Mouse (Mus musculus): ENCODE data around the gene Lrp8.
A peak's percentile ranks its signal among the peaks of the same experiment; 100 is the strongest.

Gene Lrp8

DNA sequence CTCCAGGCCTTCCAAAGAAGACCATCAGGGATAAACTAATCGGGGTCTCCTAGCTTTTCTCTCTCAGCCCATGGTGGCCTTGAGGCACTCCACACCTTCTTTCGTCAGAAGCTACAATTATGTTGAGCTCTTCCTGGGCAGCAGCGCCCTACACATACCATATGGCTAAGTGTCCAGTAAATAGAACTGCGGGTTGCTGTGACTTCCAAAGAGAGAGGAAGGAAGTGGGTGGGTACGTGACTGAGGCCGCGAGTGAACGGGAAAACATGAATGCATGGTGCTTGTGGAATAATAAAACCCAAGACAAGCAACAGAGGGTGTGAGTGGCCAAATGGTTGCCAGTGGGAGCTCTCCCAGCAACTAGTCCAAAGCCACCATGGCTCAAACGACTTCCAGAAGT lies 47.6 kb downstream of the Lrp8 start:
- DNase-seq = no peak

DNA sequence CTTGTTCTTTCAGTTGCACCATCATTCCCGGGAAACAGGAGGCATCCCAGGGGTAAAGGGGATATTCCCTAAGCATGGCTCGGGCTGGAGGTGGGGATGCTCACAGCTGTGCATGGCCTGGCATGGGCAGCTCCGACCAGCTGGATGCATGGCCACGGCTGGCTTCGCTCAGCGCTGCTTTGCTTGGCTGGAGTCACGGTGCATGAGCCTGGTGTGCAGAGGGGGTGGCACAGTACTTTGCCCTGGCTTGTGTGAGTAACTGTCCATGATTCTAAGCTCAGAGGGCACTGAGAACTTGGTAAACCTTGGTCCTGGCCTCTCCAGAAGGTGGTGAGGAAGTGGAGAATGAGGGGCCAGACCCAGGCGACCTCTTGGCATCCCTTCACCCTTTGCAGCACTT lies 48.0 kb downstream of the Lrp8 start:
- DNase-seq = no peak

DNA sequence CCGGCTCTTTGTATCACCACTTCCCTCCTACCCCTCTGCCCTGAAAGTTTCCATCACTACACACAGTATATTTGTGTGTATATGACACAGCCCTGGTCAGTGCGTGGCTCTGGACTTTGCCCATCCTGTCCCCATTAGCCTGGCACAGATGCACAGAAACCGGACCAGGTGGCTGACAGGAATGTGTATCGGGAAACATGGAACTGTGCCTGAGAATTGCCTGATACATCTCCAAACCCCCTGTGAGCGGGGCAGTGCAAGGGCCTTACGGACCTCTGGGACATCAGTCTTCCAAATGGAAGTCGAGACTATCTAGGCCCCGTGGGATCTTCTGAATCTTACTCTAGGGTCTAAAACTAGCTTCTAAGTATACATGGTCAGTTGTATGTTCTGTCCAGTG lies 51.3 kb downstream of the Lrp8 start:
- no peak for DNase-seq

DNA sequence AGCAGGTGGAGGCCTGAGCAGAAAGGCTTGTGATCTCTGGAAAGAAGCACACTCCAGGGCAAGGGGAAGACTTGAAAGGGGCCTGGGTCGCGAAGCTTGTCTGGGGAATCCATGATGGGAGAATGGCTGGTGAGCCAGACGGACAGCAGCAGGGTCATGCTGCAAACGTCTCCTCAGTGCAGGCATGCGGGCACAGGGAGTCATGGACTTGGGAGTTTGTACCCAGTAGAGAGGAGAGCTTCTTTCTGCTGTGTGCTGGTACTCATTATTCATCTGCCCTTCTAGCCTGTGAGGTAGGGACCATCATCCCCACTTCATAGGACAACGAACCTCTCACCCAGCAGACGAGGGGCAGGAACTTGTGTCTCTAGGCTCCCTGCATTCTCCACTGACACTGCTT lies 51.8 kb downstream of the Lrp8 start:
- DNase-seq = no peak

DNA sequence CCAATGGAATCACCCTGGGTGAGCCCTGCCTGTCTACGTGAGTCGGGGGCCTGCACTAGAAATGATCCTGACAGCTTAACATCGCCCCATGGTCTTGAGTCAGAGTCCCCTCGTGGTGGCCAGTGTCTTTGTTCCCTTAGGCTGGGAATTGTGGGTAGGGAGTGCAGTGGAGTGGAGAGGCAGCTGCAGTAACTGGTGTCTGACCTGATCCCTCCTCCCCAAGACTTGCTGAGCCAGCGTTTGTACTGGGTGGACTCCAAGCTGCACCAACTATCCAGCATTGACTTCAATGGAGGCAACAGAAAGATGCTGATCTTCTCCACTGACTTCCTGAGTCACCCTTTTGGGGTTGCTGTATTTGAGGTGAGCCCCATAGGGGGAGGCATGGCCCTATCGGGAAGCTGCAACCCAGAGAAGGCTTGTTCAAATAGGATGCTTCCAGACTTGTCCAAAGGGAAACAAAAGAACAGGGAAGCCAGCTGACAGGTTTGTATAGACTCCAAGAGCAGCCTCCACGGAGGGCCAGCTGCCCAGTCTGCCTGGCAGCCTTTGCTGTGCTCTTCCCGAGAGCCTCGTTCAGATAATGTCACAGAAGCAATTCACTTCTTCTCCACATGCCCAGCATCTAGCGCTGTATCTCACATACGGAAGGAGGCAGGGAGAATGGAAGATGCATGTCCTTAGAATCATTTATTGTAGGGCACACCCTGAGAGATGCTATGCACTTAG lies 55.1 kb downstream of the Lrp8 start:
- DNase-seq = no peak

DNA sequence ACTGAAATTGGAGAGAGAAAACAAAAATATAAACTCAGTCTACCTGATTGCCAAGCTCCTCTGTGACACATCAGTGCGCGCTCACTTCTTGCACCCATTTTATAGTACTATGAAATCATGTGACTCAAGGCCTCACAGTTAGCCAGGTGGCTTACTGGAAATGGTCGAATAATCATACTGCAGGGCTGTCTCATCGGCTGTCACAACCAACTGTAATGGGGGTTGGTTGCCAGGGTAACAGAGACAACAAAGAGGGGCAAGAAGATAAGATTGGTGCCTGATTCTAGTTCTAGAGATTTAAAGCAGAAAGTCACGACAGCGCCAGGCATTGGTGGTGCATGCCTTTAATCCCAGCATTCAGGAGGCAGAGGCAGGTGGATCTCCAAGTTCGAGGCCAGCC lies 56.9 kb downstream of the Lrp8 start:
- DNase-seq = no peak

DNA sequence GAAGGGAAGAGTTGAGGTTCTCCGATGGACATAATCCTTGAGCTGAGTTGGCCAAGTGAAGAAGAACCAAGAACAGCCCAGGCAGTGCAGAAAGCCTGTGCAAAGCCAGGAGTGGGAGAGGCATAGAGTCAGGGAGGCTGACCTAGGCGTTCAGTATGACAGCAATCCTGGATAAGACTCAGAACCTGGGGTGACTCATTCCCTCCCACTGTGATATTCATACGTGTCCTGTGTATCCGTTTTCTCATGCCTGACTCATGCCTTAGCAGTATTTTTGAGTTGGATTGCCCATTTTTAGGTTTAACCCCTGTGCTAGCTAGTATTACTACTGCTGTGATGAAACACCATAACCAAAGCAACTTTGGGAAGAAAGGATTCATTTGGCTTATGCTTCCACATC lies 62.8 kb downstream of the Lrp8 start:
- no peak for DNase-seq

DNA sequence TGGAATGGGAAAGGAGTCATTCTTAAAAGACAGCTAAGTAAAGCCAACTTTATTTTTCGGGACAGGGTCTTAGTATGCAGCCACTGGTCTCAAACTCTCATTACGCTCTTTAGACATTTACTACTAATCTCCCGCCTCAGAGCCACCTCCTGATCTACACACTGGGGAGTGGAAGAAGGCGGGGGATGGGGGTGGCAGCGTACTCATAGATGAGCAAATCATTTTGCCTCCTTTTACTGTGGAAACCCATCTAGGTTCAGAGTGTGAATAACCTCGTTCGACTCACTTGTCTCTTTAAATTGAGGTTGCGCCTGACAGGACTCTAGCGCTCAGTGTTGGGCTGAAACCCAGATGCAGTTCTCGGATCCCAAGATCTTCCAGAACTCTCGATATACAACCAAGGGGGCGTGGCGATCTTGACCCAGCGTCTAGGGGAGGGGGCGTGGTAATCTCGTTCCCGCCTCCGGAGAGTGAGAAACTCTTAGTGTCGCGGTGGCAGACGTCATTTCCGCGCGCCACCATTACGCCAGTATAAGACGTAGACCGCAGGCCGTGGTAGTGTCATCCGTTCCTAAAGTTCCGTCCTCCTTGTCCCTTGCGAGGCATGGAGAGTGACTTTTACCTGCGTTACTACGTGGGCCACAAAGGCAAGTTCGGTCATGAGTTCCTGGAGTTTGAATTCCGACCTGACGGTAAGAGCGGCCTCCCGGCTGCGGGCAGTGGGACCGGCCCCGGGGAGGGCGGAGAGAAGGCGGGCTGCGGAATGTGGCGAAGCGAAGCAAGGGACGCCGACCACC lies 77.4 kb downstream of the Lrp8 start, which contains the start of gene Magoh:
Magoh (plus strand) TSS at position 502 of the 797 bp plus-strand sequence.
- peak; percentile 97 for DNase-seq

DNA sequence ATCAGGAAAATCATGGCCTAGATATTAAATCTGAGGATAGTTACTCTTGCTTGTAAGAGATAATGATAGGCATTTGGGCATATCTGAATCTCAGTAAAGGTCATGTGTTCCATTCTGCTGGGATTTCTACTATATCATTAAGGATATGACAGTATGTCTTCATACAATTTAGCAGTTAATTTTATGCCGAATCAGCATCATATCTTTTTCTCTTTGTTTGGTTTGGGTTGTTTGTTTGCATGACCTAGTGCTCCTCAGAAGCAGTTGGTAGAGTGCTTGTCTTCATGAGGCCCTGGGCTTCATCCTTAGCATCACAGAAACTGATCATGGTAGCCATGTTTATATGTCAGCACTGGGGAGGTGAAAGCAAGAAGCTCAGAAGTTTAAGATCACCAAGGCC lies 79.6 kb downstream of the Lrp8 start:
- DNase-seq = no peak

DNA sequence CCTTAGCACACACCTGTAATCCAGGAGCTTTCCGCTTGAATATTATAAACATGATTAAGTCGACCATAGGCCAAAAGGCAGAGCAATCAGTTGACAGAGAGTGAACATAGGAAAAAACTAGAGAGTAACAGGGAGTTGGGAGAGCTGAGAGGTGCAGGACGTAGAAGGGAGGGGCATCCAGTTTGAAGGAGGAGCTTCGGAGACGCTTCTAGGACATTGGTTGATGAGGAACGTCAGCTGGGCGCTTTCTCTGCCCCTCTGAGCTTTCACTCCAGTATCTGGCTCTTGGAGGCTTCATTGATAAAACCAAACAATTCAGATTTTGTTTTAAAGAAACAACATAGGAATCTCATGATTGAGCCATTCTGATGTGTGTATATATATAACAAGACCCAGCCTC lies 84.3 kb downstream of the Lrp8 start:
- no peak for DNase-seq

DNA sequence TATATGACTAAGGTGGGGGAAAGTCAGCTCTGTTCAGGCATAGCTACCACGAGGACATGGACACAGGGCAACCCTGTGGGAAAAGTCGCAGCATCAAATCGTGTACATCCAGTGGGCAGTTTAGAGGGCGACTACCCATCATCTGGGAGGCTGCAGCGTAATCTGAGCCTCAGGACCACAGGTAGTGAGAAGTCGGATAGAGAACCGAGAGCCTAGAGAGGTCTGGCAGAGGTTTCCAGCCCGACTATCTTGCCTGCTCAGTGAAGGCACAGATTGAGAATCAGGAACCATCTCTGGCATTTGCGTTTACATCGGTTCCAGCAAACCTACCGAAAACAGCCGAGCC lies 87.3 kb downstream of the Lrp8 start:
- DNase-seq = no peak

DNA sequence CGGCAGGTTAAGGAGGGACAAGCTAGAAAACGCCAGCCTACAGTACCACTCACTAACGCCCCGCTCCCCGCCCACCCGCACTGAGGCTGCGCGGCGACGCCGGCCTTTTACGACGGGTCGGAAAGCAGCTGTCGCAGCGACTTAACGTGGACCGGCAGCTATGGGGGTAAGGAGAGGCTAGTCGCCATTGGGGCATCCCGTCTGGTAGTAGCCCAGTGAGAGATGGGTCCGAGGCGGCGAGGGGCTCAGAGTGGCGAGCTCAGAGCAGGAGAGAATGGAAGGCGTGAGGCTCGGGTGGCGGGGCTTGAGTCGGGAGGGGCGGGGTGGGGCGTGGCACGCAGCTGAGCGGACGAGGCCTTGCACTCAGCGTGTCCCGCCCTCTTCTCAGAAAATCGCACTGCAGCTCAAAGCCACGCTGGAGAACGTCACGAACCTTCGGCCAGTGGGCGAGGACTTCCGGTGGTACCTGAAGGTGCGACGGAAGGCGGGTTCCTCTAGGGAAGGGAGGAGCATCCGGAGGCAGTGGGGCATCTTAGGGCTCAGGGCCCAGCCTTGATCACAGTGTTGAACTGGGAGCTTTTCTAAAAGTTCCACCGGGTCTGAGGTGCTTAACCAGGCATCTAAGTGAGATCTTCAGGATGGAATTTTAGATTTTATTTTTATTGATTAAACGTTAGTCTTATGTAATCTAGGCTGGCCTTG lies 87.8 kb downstream of the Lrp8 start, which contains the start of gene 0610037L13Rik:
0610037L13Rik (plus strand) TSS at position 83 of the 702 bp plus-strand sequence.
- DNase-seq = peak; percentile 93

DNA sequence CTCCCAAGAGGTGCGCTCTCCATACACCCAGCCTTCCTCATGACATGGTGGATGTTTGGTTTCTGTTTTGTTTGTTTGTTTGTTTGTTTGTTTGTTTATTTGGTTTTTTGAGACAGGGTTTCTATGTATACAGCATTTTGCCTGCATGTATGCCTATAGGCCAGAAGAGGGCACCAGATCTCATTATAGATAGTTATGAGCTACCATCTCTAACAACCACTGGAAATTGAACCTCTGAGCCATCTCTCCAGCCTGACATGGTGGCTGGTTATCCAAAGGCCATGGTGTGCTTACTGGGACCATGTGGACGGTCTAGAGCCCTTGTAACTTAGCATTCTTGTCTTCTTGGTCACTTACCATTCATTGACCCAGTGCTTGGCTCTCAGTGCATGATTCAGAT lies 90.6 kb downstream of the Lrp8 start:
- DNase-seq = no peak

DNA sequence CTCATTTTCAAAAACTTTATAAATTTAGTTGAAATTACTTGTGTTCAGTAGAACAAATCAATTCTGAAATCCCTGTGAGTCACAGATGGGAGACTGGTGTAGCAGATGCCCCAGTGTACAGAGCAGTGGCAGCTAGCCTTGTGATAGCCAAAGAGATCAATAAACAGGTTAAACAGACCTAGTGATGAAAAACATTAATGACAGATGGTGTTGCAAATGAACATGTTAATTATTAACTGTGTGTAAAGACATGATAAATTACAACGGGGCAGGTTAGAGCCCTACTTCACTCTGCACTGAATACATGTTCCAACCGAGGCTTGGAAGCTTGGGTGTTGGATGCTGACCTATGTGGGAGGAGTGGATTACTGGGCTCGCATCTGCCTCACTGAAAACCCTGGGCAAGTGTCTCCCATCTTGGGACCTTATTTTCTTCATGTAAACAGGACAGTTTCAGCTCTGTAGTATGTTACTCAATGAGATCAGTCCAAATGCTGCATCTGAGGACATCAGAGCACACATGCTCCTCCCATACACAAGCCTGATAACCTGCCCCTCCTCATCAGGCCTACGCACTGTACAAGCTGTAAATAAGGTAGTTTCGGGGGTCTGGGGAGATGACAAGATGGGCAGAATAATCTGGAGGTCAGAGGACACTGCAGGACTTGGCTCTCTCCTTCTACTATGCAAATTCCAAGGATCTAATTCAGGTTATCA lies 97.3 kb downstream of the Lrp8 start:
- DNase-seq = no peak

DNA sequence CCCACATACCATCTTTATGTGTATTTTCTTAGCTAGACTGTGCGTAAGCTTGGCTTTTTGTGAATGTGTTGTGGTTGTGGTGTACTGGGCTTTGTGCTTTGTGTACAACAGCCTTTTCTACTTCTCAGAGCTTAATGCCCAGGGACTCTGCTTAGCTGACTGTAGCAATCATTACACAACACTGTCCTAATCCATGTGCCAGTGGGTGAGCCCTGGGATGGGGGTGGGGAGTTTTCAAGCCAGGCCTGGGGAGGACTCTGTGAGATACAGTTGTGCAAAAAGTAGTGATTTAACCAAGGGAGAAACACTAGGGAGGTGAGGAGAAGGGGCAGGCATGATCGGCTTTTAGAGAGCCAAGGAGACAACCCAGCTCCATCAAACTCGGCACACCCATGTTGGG lies 98.1 kb downstream of the Lrp8 start:
- no peak for DNase-seq

DNA sequence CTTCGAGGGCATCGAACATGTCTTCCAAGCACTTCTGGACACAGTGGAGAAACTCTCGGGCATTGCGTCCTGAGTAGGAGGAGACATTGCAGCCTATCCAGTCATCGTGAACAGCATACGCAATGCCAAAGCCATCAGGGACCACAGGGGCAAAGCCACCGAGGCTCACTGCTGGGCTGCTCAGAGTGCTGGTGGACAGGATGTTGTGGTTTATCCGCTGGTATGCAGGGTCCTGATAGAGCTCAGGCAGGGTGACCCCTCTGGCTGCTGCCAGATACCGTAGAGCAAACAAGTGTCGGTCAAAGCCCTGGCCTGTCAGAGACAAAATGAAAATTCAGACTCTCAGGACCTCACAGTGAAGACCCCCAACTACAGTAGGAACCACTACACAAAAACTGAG lies 102.2 kb downstream of the Lrp8 start:
- DNase-seq = no peak

DNA sequence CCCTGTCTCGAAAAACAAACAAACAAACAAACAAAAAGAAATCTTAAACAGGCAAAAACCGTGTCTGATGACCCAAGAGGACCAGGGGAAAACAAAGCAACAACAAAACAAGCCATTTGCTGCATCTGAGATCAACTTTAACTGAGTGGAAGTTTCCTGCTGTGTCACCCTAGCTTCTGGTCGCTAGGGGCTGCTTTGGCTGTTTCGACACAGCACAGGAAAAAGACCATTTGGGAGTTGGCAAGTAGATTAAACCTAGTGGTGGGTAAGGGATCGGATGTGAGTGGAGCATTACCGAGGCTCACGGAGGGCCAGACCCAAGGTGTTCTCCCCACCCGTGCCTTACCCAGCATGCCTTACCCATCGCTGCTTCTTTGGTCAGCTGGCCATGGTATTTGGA lies 104.5 kb downstream of the Lrp8 start:
- DNase-seq = no peak

DNA sequence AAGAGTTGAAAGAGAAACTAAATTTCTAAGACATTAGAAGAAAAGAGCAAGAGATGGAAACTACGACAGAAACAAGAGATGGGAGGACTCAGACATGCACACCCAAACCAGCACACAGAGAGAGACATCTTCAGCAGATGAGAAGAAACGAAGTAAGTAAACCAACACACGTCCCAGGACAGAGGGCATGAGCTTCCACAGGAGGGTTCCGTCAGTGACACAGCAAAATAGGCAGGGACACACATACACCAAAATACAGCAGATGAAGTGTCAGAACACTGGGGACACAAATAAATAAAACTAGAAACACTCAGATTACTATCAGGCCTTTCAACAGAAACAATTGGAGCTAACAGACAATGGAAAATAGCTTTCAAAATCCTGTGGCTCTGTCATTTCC lies 108.0 kb downstream of the Lrp8 start:
- no peak for DNase-seq

DNA sequence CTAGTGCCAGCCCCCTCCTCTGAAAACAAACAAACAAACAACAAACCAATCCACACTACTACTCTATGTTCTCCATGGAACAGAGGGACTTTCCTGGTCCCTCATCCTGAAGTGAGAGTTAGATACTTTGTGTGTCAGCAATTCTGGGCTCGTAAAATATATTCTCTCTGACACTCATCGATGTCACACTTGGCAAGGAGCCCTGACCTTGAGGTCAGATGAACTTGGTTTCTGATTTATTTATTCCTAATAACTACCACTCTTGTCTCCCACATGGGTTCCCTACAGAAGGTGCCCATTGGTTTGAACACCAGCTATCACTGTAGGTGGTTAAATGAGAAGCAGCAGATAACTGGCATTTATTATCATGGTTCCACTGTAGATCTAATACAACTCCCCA lies 118.3 kb downstream of the Lrp8 start:
- no peak for DNase-seq

DNA sequence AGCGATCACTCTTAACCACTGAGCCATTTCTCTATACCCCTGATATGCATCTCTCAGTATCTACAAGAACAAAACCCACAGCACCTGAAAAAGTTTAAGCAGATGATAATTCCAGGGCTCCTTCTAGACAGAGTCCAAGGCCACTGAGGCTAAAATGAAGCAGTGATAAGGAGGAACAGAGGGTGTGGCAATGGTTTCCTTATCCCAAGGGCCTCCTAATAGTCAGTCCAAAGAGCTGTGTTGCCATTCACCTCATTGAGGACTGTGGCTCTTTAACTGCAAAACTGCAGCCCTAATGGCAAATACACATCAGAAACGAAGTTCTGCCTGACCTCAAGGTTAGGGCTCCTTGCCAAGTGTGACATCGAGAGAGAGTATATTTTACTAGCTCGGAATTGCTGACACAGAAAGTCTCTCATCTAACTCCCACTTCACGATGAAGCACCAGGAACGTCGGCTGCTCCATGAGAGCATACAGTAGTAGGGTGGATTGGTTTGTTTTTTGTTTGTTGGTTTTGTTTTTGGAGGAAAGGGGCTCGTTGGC lies 119.2 kb downstream of the Lrp8 start:
- no peak for DNase-seq

DNA sequence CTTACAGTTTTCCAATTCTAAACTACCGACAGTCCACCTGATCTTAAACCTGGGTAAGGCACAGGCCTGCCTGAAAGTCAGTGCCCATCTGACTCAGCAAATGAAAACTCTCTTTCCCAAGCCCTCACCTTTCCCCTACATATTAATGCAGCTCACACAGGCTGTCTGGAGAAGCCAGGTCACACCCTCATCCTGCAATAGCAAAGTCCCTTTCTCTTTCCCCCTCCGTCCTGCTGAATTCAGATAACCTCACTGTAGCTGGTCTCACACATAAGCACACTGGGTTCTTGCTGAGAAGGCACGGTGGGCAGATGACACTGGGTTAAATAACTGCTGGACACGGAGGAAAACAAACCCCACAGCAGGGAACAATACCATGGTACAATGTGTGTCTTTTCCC lies 119.9 kb downstream of the Lrp8 start:
- DNase-seq = no peak

DNA sequence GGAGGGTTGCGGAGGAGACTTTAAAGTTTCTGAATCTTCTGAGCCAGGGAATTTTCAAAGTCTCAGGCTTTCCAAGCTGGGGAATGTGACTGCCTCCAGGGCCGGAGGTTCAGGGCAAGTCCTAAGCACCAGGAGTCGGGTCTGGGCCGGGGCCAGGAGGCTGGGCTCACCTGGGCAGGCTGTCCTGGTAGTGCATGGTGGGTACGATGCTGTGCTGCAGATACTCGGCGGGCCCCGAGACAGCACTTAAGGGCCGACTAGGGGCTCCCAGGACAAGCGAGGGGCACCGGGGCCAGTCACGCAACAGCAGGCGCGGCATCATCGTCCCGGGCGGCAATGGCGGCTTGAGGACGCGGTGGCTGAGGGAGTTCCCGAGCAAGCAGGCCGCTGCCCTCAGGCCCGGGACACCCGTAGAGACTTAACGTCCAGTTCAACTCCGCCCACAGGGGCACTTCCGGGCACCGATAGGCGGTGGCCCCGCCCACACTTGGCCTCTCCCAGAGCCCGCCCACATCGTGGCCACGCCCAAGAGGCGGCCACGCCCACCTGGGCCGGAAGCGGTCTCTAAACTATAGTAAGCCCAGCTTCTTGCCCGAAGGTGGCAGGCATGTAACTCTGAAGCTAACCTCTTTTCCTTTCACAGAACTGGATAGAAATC lies 121.2 kb downstream of the Lrp8 start, which contains the start of gene Cpt2:
Cpt2 (minus strand) TSS at position 466 of the 658 bp plus-strand sequence.
- peak; percentile 96 for DNase-seq
